Mouse (Mus musculus): Measurements from ENCODE around the gene Arntl2.
A peak's percentile ranks its signal among the peaks of the same experiment; 100 is the strongest.
"Not testable (repeated sequence)": the region's sequence is repeated elsewhere in the genome, so short reads cannot be mapped to it uniquely, and the experiment has no call there.

Gene Arntl2

GRCm38 (mm10) chr6:146848281-146848680, 52.4 kb downstream of the Arntl2 start:
- DNase-seq (ENCODE audit: inconsistent ontology term), result peak; percentile 27

GRCm38 (mm10) chr6:146850050-146850449, 54.2 kb downstream of the Arntl2 start, which contains the start of gene Smco2:
TSS of gene Smco2 (plus strand) at chr6:146850104.
- no peak for DNase-seq (ENCODE audit: inconsistent ontology term)

- DNase-seq (ENCODE audit: inconsistent ontology term), result no peak
These were observed 56.1 kb downstream of the Arntl2 start for GRCm38 (mm10) chr6:146851916-146852315.

GRCm38 (mm10) chr6:146852739-146853138, 56.9 kb downstream of the Arntl2 start:
- no peak for DNase-seq (ENCODE audit: inconsistent ontology term)

GRCm38 (mm10) chr6:146855185-146855584, 59.3 kb downstream of the Arntl2 start:
- DNase-seq (ENCODE audit: inconsistent ontology term), result no peak

- no peak for DNase-seq (ENCODE audit: inconsistent ontology term)
These were observed 61.5 kb downstream of the Arntl2 start for GRCm38 (mm10) chr6:146857386-146857785.

GRCm38 (mm10) chr6:146863154-146863553, 67.3 kb downstream of the Arntl2 start:
- DNase-seq (ENCODE audit: inconsistent ontology term), result no peak

- not testable (repeated sequence) for DNase-seq (ENCODE audit: inconsistent ontology term)
These were observed 68.5 kb downstream of the Arntl2 start for GRCm38 (mm10) chr6:146864370-146864769.

- DNase-seq (ENCODE audit: inconsistent ontology term), result no peak
These were observed 69.8 kb downstream of the Arntl2 start for GRCm38 (mm10) chr6:146865701-146866100.

- DNase-seq (ENCODE audit: inconsistent ontology term), result no peak
These were observed 76.1 kb downstream of the Arntl2 start for GRCm38 (mm10) chr6:146871975-146872374.

GRCm38 (mm10) chr6:146874415-146874814, 78.6 kb downstream of the Arntl2 start:
- DNase-seq (ENCODE audit: inconsistent ontology term), result peak; percentile 52

- no peak for DNase-seq (ENCODE audit: inconsistent ontology term)
These were observed 81.0 kb downstream of the Arntl2 start for GRCm38 (mm10) chr6:146876820-146877219.

GRCm38 (mm10) chr6:146877425-146878045, 81.7 kb downstream of the Arntl2 start:
- no peak for DNase-seq (ENCODE audit: inconsistent ontology term)

- no peak for DNase-seq (ENCODE audit: inconsistent ontology term)
These were observed 83.1 kb downstream of the Arntl2 start for GRCm38 (mm10) chr6:146878926-146879325.

GRCm38 (mm10) chr6:146879856-146880255, 84.0 kb downstream of the Arntl2 start:
- no peak for DNase-seq (ENCODE audit: inconsistent ontology term)

- DNase-seq (ENCODE audit: inconsistent ontology term), result no peak
These were observed 84.4 kb downstream of the Arntl2 start for GRCm38 (mm10) chr6:146880296-146880695.

GRCm38 (mm10) chr6:146881896-146882770, 86.3 kb downstream of the Arntl2 start:
- DNase-seq (ENCODE audit: inconsistent ontology term), result peak; percentile 53
